In the genomic region with DNA sequence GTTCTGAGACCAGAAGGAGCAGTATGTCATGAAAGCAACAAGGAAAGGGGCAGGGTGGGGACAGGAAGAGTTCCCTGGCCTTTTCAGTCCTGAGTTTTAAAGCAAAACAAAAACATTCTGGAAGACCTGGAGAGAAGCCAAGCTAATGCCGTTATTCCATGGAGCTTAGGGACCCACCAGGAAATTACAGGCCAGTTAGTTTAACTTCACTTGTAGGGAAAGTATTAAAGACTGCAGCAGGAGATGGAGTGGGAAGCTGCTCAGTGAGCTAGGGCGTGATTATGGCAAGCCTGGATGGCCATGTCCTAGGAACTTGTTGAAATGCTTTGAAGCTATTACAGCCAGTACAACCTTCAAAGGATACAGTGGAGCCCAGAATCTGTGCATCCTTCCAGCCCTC, we compare ENCODE assay signal across 26 mouse cellular contexts. TPM values are rescaled to one million over a fixed set of nuclear protein-coding genes. Genes with fewer than 3 reads are reported as not detected.
DNase-seq lines count a peak whose midpoint lies in the region; ATAC-seq lines count a peak whose summit lies in the region.
"Had no signal": no experiment of that assay in that cellular context is flagged by ENCODE, and none has a peak within 500 bp of the region (broad histone marks: within the 10 kb centered on the region; RNA-seq: fewer than 3 reads in every experiment).

No protein-coding gene starts in this region.

- no peaks in the 10 kb centered on the region for H3K9me3 ChIP-seq in heart, embryonic 12.5 days (replicated peaks)
- H3K9me3 ChIP-seq in kidney, embryonic 15.5 days (replicated peaks) = no peaks in the 10 kb centered on the region
- H3K9me3 ChIP-seq in midbrain, embryonic 14.5 days (ENCODE audit: control insufficient read depth, low read length) = no peaks in the 10 kb centered on the region
- H3K9me3 ChIP-seq in midbrain, embryonic 16.5 days (replicated peaks; ENCODE audit: control insufficient read depth, low read length, poor library complexity, severe bottlenecking) = no peaks in the 10 kb centered on the region
- H3K9me3 ChIP-seq: hindbrain, embryonic 10.5 days; hindbrain, embryonic 15.5 days; lung, embryonic 15.5 days; midbrain, embryonic 15.5 days; stomach, embryonic 15.5 days had no signal

- H3K36me3 ChIP-seq in heart, embryonic 12.5 days = no peaks in the 10 kb centered on the region
- no peaks in the 10 kb centered on the region for H3K36me3 ChIP-seq in kidney, embryonic 15.5 days
- H3K36me3 ChIP-seq in midbrain, embryonic 14.5 days (ENCODE audit: control insufficient read depth, insufficient read depth, low read length) = no peaks in the 10 kb centered on the region
- no peaks in the 10 kb centered on the region for H3K36me3 ChIP-seq in midbrain, embryonic 16.5 days (ENCODE audit: control insufficient read depth, insufficient read depth, low read length)
- H3K36me3 ChIP-seq: hindbrain, embryonic 10.5 days; hindbrain, embryonic 15.5 days; lung, embryonic 15.5 days; midbrain, embryonic 15.5 days; stomach, embryonic 15.5 days had no signal

- 0 out of 2 replicates have a peak, but pooled peaks cover 4% of the 10 kb centered on the region for H3K27me3 ChIP-seq in heart, embryonic 12.5 days (replicated peaks)
- 0 out of 2 replicates have a peak, but pooled peaks cover 4% of the 10 kb centered on the region for H3K27me3 ChIP-seq in kidney, embryonic 15.5 days
- no peaks in the 10 kb centered on the region for H3K27me3 ChIP-seq in midbrain, embryonic 14.5 days (ENCODE audit: control insufficient read depth, insufficient read depth, low read length)
- no peaks in the 10 kb centered on the region for H3K27me3 ChIP-seq in midbrain, embryonic 16.5 days (ENCODE audit: control insufficient read depth, insufficient read depth, low read depth, low read length)
- H3K27me3 ChIP-seq: hindbrain, embryonic 15.5 days; lung, embryonic 15.5 days; midbrain, embryonic 15.5 days; stomach, embryonic 15.5 days had no signal

- DNase-seq in heart, postnatal 4 days = no peak
- DNase-seq in kidney, postnatal 14 days = peak; percentile 13
- DNase-seq in midbrain, embryonic 14.5 days = peak; percentile 6
- DNase-seq in cerebellum, adult 9-10 months = no peak
- DNase-seq: adrenal gland, postnatal 25 days; cerebellum, adult 18-20 months; cerebellum, postnatal 14 days; gastrocnemius, adult 2 months; gastrocnemius, postnatal 36 days; kidney, adult 11 months; liver; right cerebral cortex, postnatal 25 days; thymus, postnatal 14 days had no signal

- no peak overlapping the region for H3K27ac ChIP-seq in heart, embryonic 12.5 days (ENCODE audit: poor library complexity, severe bottlenecking)
- H3K27ac ChIP-seq in kidney, embryonic 15.5 days = no peak overlapping the region
- no peak overlapping the region for H3K27ac ChIP-seq in midbrain, embryonic 14.5 days (replicated peaks; ENCODE audit: low read depth, low read length)
- no peak overlapping the region for H3K27ac ChIP-seq in midbrain, embryonic 16.5 days (ENCODE audit: low read length)
- H3K27ac ChIP-seq: gastrocnemius, adult 2 months; hindbrain, embryonic 10.5 days; hindbrain, embryonic 15.5 days; liver, embryonic 14.5 days; lung, embryonic 15.5 days; midbrain, embryonic 15.5 days; stomach, embryonic 15.5 days had no signal

- peak; percentile 39; the same call in 1 of the 2 replicates for ATAC-seq in heart, embryonic 12.5 days (ENCODE audit: insufficient number of reproducible peaks, low FRiP score)
- ATAC-seq in kidney, embryonic 15.5 days (replicated peaks; ENCODE audit: low FRiP score) = no peak
- no peak for ATAC-seq in midbrain, embryonic 14.5 days (ENCODE audit: low FRiP score, low TSS enrichment)
- ATAC-seq in midbrain, embryonic 16.5 days = no peak
- ATAC-seq: CD4-positive, CD25-positive, alpha-beta regulatory T cell, adult 4 months; forebrain, embryonic 16.5 days; inflammation-experienced regulatory T-cells, adult 6 months; midbrain, embryonic 15.5 days had no signal

- WGBS in heart, embryonic 12.5 days = 55% methylated on average over 2 of the region's 2 CpGs
- WGBS in kidney, embryonic 15.5 days = 48% methylated on average over 2 of the region's 2 CpGs
- 56% methylated on average over 2 of the region's 2 CpGs for WGBS in midbrain, embryonic 14.5 days
- WGBS in midbrain, embryonic 16.5 days = 52% methylated on average over 2 of the region's 2 CpGs

- H3K9ac ChIP-seq in heart, embryonic 12.5 days = no peak overlapping the region
- no peak overlapping the region for H3K9ac ChIP-seq in kidney, embryonic 15.5 days
- H3K9ac ChIP-seq in midbrain, embryonic 14.5 days (replicated peaks; ENCODE audit: low read length) = no peak overlapping the region
- no peak overlapping the region for H3K9ac ChIP-seq in midbrain, embryonic 16.5 days (ENCODE audit: low read depth, low read length)
- H3K9ac ChIP-seq: hindbrain, embryonic 15.5 days; liver, embryonic 14.5 days; lung, embryonic 15.5 days; midbrain, embryonic 15.5 days; stomach, embryonic 15.5 days had no signal

- H3K4me2 ChIP-seq in heart, embryonic 12.5 days = no peak overlapping the region
- H3K4me2 ChIP-seq in kidney, embryonic 15.5 days = no peak overlapping the region
- H3K4me2 ChIP-seq in midbrain, embryonic 14.5 days (ENCODE audit: low read length) = no peak overlapping the region
- H3K4me2 ChIP-seq in midbrain, embryonic 16.5 days (ENCODE audit: low read length) = no peak overlapping the region
- H3K4me2 ChIP-seq: hindbrain, embryonic 15.5 days; lung, embryonic 15.5 days; midbrain, embryonic 15.5 days; stomach, embryonic 15.5 days had no signal

- H3K4me3 ChIP-seq in heart, embryonic 12.5 days = no peak overlapping the region
- no peak overlapping the region for H3K4me3 ChIP-seq in kidney, embryonic 15.5 days (replicated peaks)
- no peak overlapping the region for H3K4me3 ChIP-seq in midbrain, embryonic 14.5 days (replicated peaks; ENCODE audit: low read depth, low read length)
- H3K4me3 ChIP-seq in midbrain, embryonic 16.5 days (ENCODE audit: low read depth, low read length) = no peak overlapping the region
- H3K4me3 ChIP-seq: gastrocnemius, adult 2 months; hindbrain, embryonic 10.5 days; hindbrain, embryonic 15.5 days; lung, embryonic 15.5 days; midbrain, embryonic 15.5 days; stomach, embryonic 15.5 days had no signal

- H3K4me1 ChIP-seq in heart, embryonic 12.5 days (replicated peaks) = no peaks in the 10 kb centered on the region
- 0 out of 2 replicates have a peak, but pooled peaks cover 2% of the 10 kb centered on the region for H3K4me1 ChIP-seq in kidney, embryonic 15.5 days
- H3K4me1 ChIP-seq in midbrain, embryonic 14.5 days (ENCODE audit: control insufficient read depth, insufficient read depth, low read length) = no peaks in the 10 kb centered on the region
- no peaks in the 10 kb centered on the region for H3K4me1 ChIP-seq in midbrain, embryonic 16.5 days (ENCODE audit: control insufficient read depth, insufficient read depth, low read length)
- H3K4me1 ChIP-seq: hindbrain, embryonic 10.5 days; hindbrain, embryonic 15.5 days; lung, embryonic 15.5 days; midbrain, embryonic 15.5 days; stomach, embryonic 15.5 days had no signal

RNA-seq across cellular contexts. Expression of a gene that starts 60.0 kb away (rescaled TPM):
- polyA plus RNA-seq in heart, embryonic 12.5 days (2016; fragmentation: Nextera tagmentation; extraction: Ambion mirVana) = 0.21 and 0.24 TPM in 2 replicates
- total RNA-seq in heart, postnatal 4 days (2021) = not detected
- 0.51 and 1.4 TPM in 2 replicates for polyA plus RNA-seq in kidney, embryonic 15.5 days (2015; fragmentation: Nextera tagmentation; extraction: Ambion mirVana)
- polyA plus RNA-seq in midbrain, embryonic 14.5 days (2014; fragmentation: Nextera tagmentation; extraction: Ambion mirVana) = 0.29 and 0.53 TPM in 2 replicates
- 0.67 and 0.89 TPM in 2 replicates for polyA plus RNA-seq in midbrain, embryonic 16.5 days (2015; fragmentation: Nextera tagmentation; extraction: Ambion mirVana)
- total RNA-seq: adrenal gland, postnatal 25 days; gastrocnemius, adult 2 months; gastrocnemius, postnatal 36 days; neutrophil, adult 5-6 weeks had no signal
- polyA plus RNA-seq: CD4-positive, CD25-positive, alpha-beta regulatory T cell, adult 4 months; inflammation-experienced regulatory T-cells, adult 6 months had no signal

Comparison
In these comparisons a context has a peak if more than half of its experiments do, and no peak if none do; other contexts are left out.
1. DNase-seq: peak in kidney, postnatal 14 days (single experiment) and midbrain, embryonic 14.5 days (single experiment); none in heart, postnatal 4 days (single experiment) and cerebellum, adult 9-10 months (single experiment).